Mouse (Mus musculus) lung, embryonic 16.5 days (tissue): Measurements from ENCODE around the gene Gm17364. TPM values are rescaled to one million over a fixed set of nuclear protein-coding genes. Genes with fewer than 3 reads are reported as not detected.

Experiments used
- ATAC-seq: fragments of 200-750 bp; cut with Nextera tagmentation; 2 replicates; pipeline ENCODE4 v1.8.0; 2017; ENCODE audit warnings: low read depth, mild to moderate bottlenecking, moderate library complexity
- H3K27ac ChIP-seq: fragments of 300-500 bp; sonication (generic); 2 replicates; pipeline ENCODE4 v1.5.1; 2014; ENCODE audit warnings: mild to moderate bottlenecking, control low read depth, low read length
- H3K27me3 ChIP-seq: fragments of 300-500 bp; sonication (generic); 2 replicates; pipeline ENCODE4 v1.6.1; 2014; ENCODE audit warnings: low read depth, low read length, mixed read lengths; ENCODE audit not compliant: control insufficient read depth, insufficient read depth
- H3K36me3 ChIP-seq: fragments of 300-500 bp; sonication (generic); 2 replicates; pipeline ENCODE4 v1.6.1; 2014; ENCODE audit warnings: low read length; ENCODE audit not compliant: control insufficient read depth, insufficient read depth
- H3K4me1 ChIP-seq: fragments of 300-500 bp; sonication (generic); replicated peaks from 2 replicates; pipeline ENCODE4 v1.6.1; 2014; ENCODE audit warnings: low read length, mixed read lengths; ENCODE audit not compliant: control insufficient read depth, insufficient read depth
- H3K4me2 ChIP-seq: fragments of 300-500 bp; sonication (generic); 2 replicates; pipeline ENCODE4 v1.6.1; 2014; ENCODE audit warnings: low read depth, low read length, control low read depth
- H3K4me3 ChIP-seq: fragments of 300-500 bp; sonication (generic); 2 replicates; pipeline ENCODE4 v1.5.1; 2014; ENCODE audit warnings: mild to moderate bottlenecking, low read length, control low read depth
- H3K9ac ChIP-seq: fragments of 300-500 bp; sonication (generic); 2 replicates; pipeline ENCODE4 v1.6.1; 2014; ENCODE audit warnings: low read length, control low read depth
- H3K9me3 ChIP-seq: fragments of 300-500 bp; sonication (generic); 2 replicates; pipeline ENCODE4 v1.6.1; 2016; ENCODE audit warnings: low read length; ENCODE audit not compliant: control insufficient read depth
- WGBS: fragments of 180-500 bp; shearing (Covaris S2); extraction: QIAGEN DNeasy Blood & Tissue Kit; methylation state at CpG from one replicate; pipeline ENCODE4 v1.1.7; 2014; 5-methylcytosine and 5-hydroxymethylcytosine counted together
- polyA plus RNA-seq: library from polyadenylated mRNA; unstranded; fragments of >200 nt; fragmentation: Nextera tagmentation; extraction: Ambion mirVana; gene quantifications from 2 replicates; pipeline ENCODE4 v1.2.1, GENCODE M21; 2015

Gm17364 gene
- polyA plus RNA-seq = not detected in 2 replicates

- Histone ChIP-seq H3K4me3 (no peak within 1 kb of the TSS), H3K27me3 (no peaks in the 10 kb centered on the region), H3K9me3 (no peaks in the 10 kb centered on the region), H3K4me1 (no peaks in the 10 kb centered on the region), H3K36me3 (no peaks in the 10 kb centered on the region; the same call in 1 of the 2 replicates), H3K9ac (no peak within 1 kb of the TSS), H3K4me2 (no peak within 1 kb of the TSS), H3K27ac (no peak within 1 kb of the TSS)
- WGBS = 91% methylated on average over 10 of the region's 10 CpGs
- no peak for ATAC-seq
These were observed at the start of gene Gm17364 for GRCm38 (mm10) chr13:41273927-41274650. Gene Gm17364, minus strand, starts transcription at chr13:41273977.

GRCm38 (mm10) chr13:41321433-41321832 is 47.7 kb upstream of the Gm17364 start:
- 48% methylated on average over 3 of the region's 3 CpGs for WGBS

GRCm38 (mm10) chr13:41320749-41321148 is 47.0 kb upstream of the Gm17364 start:
- H3K4me3 ChIP-seq = no peak overlapping the region
- H3K9me3 ChIP-seq = no peaks in the 10 kb centered on the region
- H3K27ac ChIP-seq = peak overlapping the region; percentile 49
- WGBS = 60% methylated on average over 5 of the region's 5 CpGs
- H3K4me2 ChIP-seq = no peak overlapping the region
- peaks cover 8% of the 10 kb centered on the region for H3K4me1 ChIP-seq
- H3K27me3 ChIP-seq = no peaks in the 10 kb centered on the region
- H3K36me3 ChIP-seq = peaks cover 33% of the 10 kb centered on the region
- no peak overlapping the region for H3K9ac ChIP-seq
- no peak for ATAC-seq

More at GRCm38 (mm10) chr13:41321433-41321832, 47.7 kb upstream of the Gm17364 start:
- Histone ChIP-seq H3K4me1 (peaks cover 8% of the 10 kb centered on the region), H3K9ac (no peak overlapping the region), H3K4me3 (no peak overlapping the region), H3K27ac (peak overlapping the region; percentile 69), H3K27me3 (no peaks in the 10 kb centered on the region), H3K36me3 (peaks cover 26% of the 10 kb centered on the region), H3K9me3 (no peaks in the 10 kb centered on the region), H3K4me2 (no peak overlapping the region)
- no peak for ATAC-seq

GRCm38 (mm10) chr13:41302716-41303115 is 28.9 kb upstream of the Gm17364 start:
- peaks cover 14% of the 10 kb centered on the region for H3K4me1 ChIP-seq
- no peak overlapping the region for H3K4me2 ChIP-seq
- no peak overlapping the region for H3K27ac ChIP-seq
- no peaks in the 10 kb centered on the region for H3K27me3 ChIP-seq
- no peak overlapping the region for H3K4me3 ChIP-seq
- 65% methylated on average over 10 of the region's 10 CpGs for WGBS
- H3K9ac ChIP-seq = no peak overlapping the region
- H3K36me3 ChIP-seq = no peaks in the 10 kb centered on the region
- no peaks in the 10 kb centered on the region for H3K9me3 ChIP-seq
- no peak for ATAC-seq

GRCm38 (mm10) chr13:41300037-41300436 is 26.3 kb upstream of the Gm17364 start:
- ATAC-seq = peak; percentile 18; the same call in 1 of the 2 replicates
- H3K4me1 ChIP-seq = peaks cover 14% of the 10 kb centered on the region
- H3K4me3 ChIP-seq = no peak overlapping the region
- no peak overlapping the region for H3K4me2 ChIP-seq
- no peaks in the 10 kb centered on the region for H3K9me3 ChIP-seq
- no peak overlapping the region for H3K9ac ChIP-seq
- no peaks in the 10 kb centered on the region for H3K36me3 ChIP-seq
- H3K27ac ChIP-seq = no peak overlapping the region
- no peaks in the 10 kb centered on the region for H3K27me3 ChIP-seq
- WGBS = 36% methylated on average over 4 of the region's 4 CpGs

GRCm38 (mm10) chr13:41298996-41299395 is 25.2 kb upstream of the Gm17364 start:
- WGBS = 28% methylated on average over 5 of the region's 5 CpGs
- Histone ChIP-seq H3K4me1 (peaks cover 14% of the 10 kb centered on the region), H3K4me2 (no peak overlapping the region), H3K36me3 (no peaks in the 10 kb centered on the region), H3K9me3 (no peaks in the 10 kb centered on the region), H3K27me3 (no peaks in the 10 kb centered on the region), H3K27ac (0 out of 2 replicates have a peak overlapping the region, but pooled peaks have one; percentile 20), H3K9ac (no peak overlapping the region), H3K4me3 (no peak overlapping the region)
- peak; percentile 39; the same call in 1 of the 2 replicates for ATAC-seq

- ATAC-seq = peak; percentile 71; the same call in 1 of the 2 replicates
- no peak overlapping the region for H3K4me2 ChIP-seq
- H3K4me1 ChIP-seq = peaks cover 14% of the 10 kb centered on the region
- H3K27ac ChIP-seq = 0 out of 2 replicates have a peak overlapping the region, but pooled peaks have one; percentile 20
- no peaks in the 10 kb centered on the region for H3K36me3 ChIP-seq
- H3K27me3 ChIP-seq = no peaks in the 10 kb centered on the region
- no peak overlapping the region for H3K9ac ChIP-seq
- H3K4me3 ChIP-seq = no peak overlapping the region
- H3K9me3 ChIP-seq = no peaks in the 10 kb centered on the region
- 2% methylated on average over 2 of the region's 2 CpGs for WGBS
These were observed 24.8 kb upstream of the Gm17364 start for GRCm38 (mm10) chr13:41298533-41298932.

- H3K4me3 ChIP-seq = no peak overlapping the region
- ATAC-seq = no peak
- no peak overlapping the region for H3K9ac ChIP-seq
- no peaks in the 10 kb centered on the region for H3K27me3 ChIP-seq
- no peaks in the 10 kb centered on the region for H3K36me3 ChIP-seq
- 84% methylated on average over 10 of the region's 10 CpGs for WGBS
- H3K4me1 ChIP-seq = peaks cover 14% of the 10 kb centered on the region
- H3K9me3 ChIP-seq = no peaks in the 10 kb centered on the region
- H3K4me2 ChIP-seq = no peak overlapping the region
- no peak overlapping the region for H3K27ac ChIP-seq
These were observed 22.6 kb upstream of the Gm17364 start for GRCm38 (mm10) chr13:41296396-41296795.

GRCm38 (mm10) chr13:41295886-41296285 is 22.1 kb upstream of the Gm17364 start:
- Histone ChIP-seq H3K9me3 (no peaks in the 10 kb centered on the region), H3K4me2 (no peak overlapping the region), H3K4me3 (no peak overlapping the region), H3K9ac (no peak overlapping the region), H3K36me3 (no peaks in the 10 kb centered on the region), H3K4me1 (peaks cover 14% of the 10 kb centered on the region), H3K27ac (no peak overlapping the region), H3K27me3 (no peaks in the 10 kb centered on the region)
- 56% methylated on average over 6 of the region's 6 CpGs for WGBS
- no peak for ATAC-seq
